Mouse (Mus musculus) embryonic facial prominence, embryonic 15.5 days (tissue): ENCODE measurements around the gene Cmtm6. TPM values are rescaled to one million over a fixed set of nuclear protein-coding genes. Genes with fewer than 3 reads are reported as not detected.

ENCODE experiments used
- ATAC-seq: fragments of 200-750 bp; cut with Nextera tagmentation; 2 replicates; pipeline ENCODE4 v1.8.0; 2017; ENCODE audit warnings: low read depth, moderate TSS enrichment; ENCODE audit not compliant: insufficient number of reproducible peaks, low FRiP score, low TSS enrichment
- H3K27ac ChIP-seq: fragments of 300-500 bp; sonication (generic); replicated peaks from 2 replicates; pipeline ENCODE4 v1.5.1; 2015; ENCODE audit warnings: mild to moderate bottlenecking, inconsistent platforms
- H3K27me3 ChIP-seq: fragments of 300-500 bp; sonication (generic); 2 replicates; pipeline ENCODE4 v1.6.1; 2015; ENCODE audit warnings: inconsistent platforms
- H3K36me3 ChIP-seq: fragments of 300-500 bp; sonication (generic); 2 replicates; pipeline ENCODE4 v1.6.1; 2015; ENCODE audit warnings: mild to moderate bottlenecking, inconsistent platforms
- H3K4me1 ChIP-seq: fragments of 300-500 bp; sonication (generic); 2 replicates; pipeline ENCODE4 v1.6.1; 2015; ENCODE audit warnings: inconsistent platforms
- H3K4me2 ChIP-seq: fragments of 300-500 bp; sonication (generic); replicated peaks from 2 replicates; pipeline ENCODE4 v1.6.1; 2015; ENCODE audit warnings: mild to moderate bottlenecking, inconsistent platforms
- H3K4me3 ChIP-seq: fragments of 300-500 bp; sonication (generic); replicated peaks from 2 replicates; pipeline ENCODE4 v1.5.1; 2015; ENCODE audit warnings: mild to moderate bottlenecking, inconsistent platforms
- H3K9ac ChIP-seq: fragments of 300-500 bp; sonication (generic); 2 replicates; pipeline ENCODE4 v1.6.1; 2015; ENCODE audit warnings: inconsistent platforms
- H3K9me3 ChIP-seq: fragments of 300-500 bp; sonication (generic); replicated peaks from 2 replicates; pipeline ENCODE4 v1.6.1; 2016; ENCODE audit warnings: inconsistent platforms
- WGBS: fragments of 180-500 bp; shearing (Covaris S2); methylation state at CpG from one replicate; pipeline ENCODE4 v1.1.7; 2015; 5-methylcytosine and 5-hydroxymethylcytosine counted together
- polyA plus RNA-seq: library from polyadenylated mRNA; unstranded; fragments of >200 nt; fragmentation: Nextera tagmentation; extraction: Ambion mirVana; gene quantifications from 2 replicates; pipeline ENCODE4 v1.2.1, GENCODE M21; 2015

Gene Cmtm6
- polyA plus RNA-seq, 1 experiment from 2014 or later: 46.9 TPM

- 0 out of 2 replicates have a peak, but pooled peaks cover 2% of the 10 kb centered on the region for H3K36me3 ChIP-seq
- no peaks in the 10 kb centered on the region for H3K9me3 ChIP-seq
- ATAC-seq: no peak
- H3K4me3 ChIP-seq: peak overlapping the region; percentile 91
- H3K9ac ChIP-seq: peak overlapping the region; percentile 83
- H3K27me3 ChIP-seq: no peaks in the 10 kb centered on the region
- H3K4me2 ChIP-seq: peak overlapping the region; percentile 65
- H3K4me1 ChIP-seq: peaks cover 35% of the 10 kb centered on the region
- H3K27ac ChIP-seq: peak overlapping the region; percentile 95
- WGBS: 56% methylated on average over 12 of the region's 12 CpGs
Observed at GRCm38 (mm10) chr9:114731871-114732682, 1.2 kb downstream of the Cmtm6 start.

- H3K4me2 ChIP-seq: no peak overlapping the region
- H3K27me3 ChIP-seq: no peaks in the 10 kb centered on the region
- H3K36me3 ChIP-seq: peaks cover 8% of the 10 kb centered on the region; the same call in 1 of the 2 replicates
- H3K4me3 ChIP-seq: no peak overlapping the region
- no peaks in the 10 kb centered on the region for H3K9me3 ChIP-seq
- WGBS: 86% methylated on average over 2 of the region's 2 CpGs
- H3K9ac ChIP-seq: no peak overlapping the region
- ATAC-seq: no peak
- peaks cover 38% of the 10 kb centered on the region for H3K4me1 ChIP-seq
- no peak overlapping the region for H3K27ac ChIP-seq
Observed at GRCm38 (mm10) chr9:114733238-114733637, 2.3 kb downstream of the Cmtm6 start.

- Histone ChIP-seq H3K4me1 (peaks cover 29% of the 10 kb centered on the region), H3K9ac (no peak overlapping the region), H3K27ac (peak overlapping the region; percentile 31), H3K27me3 (no peaks in the 10 kb centered on the region), H3K4me3 (no peak overlapping the region), H3K4me2 (no peak overlapping the region), H3K36me3 (peaks cover 17% of the 10 kb centered on the region), H3K9me3 (no peaks in the 10 kb centered on the region)
- ATAC-seq: no peak
- WGBS: 51% methylated on average over 11 of the region's 11 CpGs
Observed at GRCm38 (mm10) chr9:114736442-114736841, 5.5 kb downstream of the Cmtm6 start.

GRCm38 (mm10) chr9:114740336-114740735 lies 9.4 kb downstream of the Cmtm6 start:
- WGBS: 78% methylated on average over 9 of the region's 9 CpGs
- H3K36me3 ChIP-seq: peaks cover 21% of the 10 kb centered on the region
- H3K4me2 ChIP-seq: no peak overlapping the region
- H3K27me3 ChIP-seq: no peaks in the 10 kb centered on the region
- ATAC-seq: no peak
- no peak overlapping the region for H3K4me3 ChIP-seq
- H3K4me1 ChIP-seq: peaks cover 11% of the 10 kb centered on the region; the same call in 1 of the 2 replicates
- no peaks in the 10 kb centered on the region for H3K9me3 ChIP-seq
- H3K9ac ChIP-seq: no peak overlapping the region
- no peak overlapping the region for H3K27ac ChIP-seq

- Histone ChIP-seq H3K9me3 (no peaks in the 10 kb centered on the region), H3K27ac (no peak overlapping the region), H3K4me3 (no peak overlapping the region), H3K4me2 (no peak overlapping the region), H3K27me3 (no peaks in the 10 kb centered on the region), H3K36me3 (peaks cover 30% of the 10 kb centered on the region), H3K4me1 (no peaks in the 10 kb centered on the region), H3K9ac (no peak overlapping the region)
- ATAC-seq: no peak
- WGBS: 88% methylated on average over 2 of the region's 2 CpGs
Observed at GRCm38 (mm10) chr9:114742731-114743130, 11.8 kb downstream of the Cmtm6 start.

GRCm38 (mm10) chr9:114745163-114745562 lies 14.2 kb downstream of the Cmtm6 start:
- Histone ChIP-seq H3K27me3 (no peaks in the 10 kb centered on the region), H3K27ac (no peak overlapping the region), H3K4me3 (no peak overlapping the region), H3K4me2 (no peak overlapping the region), H3K36me3 (peaks cover 45% of the 10 kb centered on the region), H3K9me3 (no peaks in the 10 kb centered on the region), H3K4me1 (no peaks in the 10 kb centered on the region), H3K9ac (no peak overlapping the region)
- WGBS: 87% methylated on average over 4 of the region's 4 CpGs
- ATAC-seq: no peak

GRCm38 (mm10) chr9:114745654-114746053 lies 14.7 kb downstream of the Cmtm6 start:
- 68% methylated on average over 4 of the region's 4 CpGs for WGBS
- H3K9ac ChIP-seq: no peak overlapping the region
- H3K9me3 ChIP-seq: no peaks in the 10 kb centered on the region
- H3K4me1 ChIP-seq: no peaks in the 10 kb centered on the region
- no peak overlapping the region for H3K27ac ChIP-seq
- ATAC-seq: no peak
- no peak overlapping the region for H3K4me2 ChIP-seq
- peaks cover 44% of the 10 kb centered on the region for H3K36me3 ChIP-seq
- no peaks in the 10 kb centered on the region for H3K27me3 ChIP-seq
- no peak overlapping the region for H3K4me3 ChIP-seq

GRCm38 (mm10) chr9:114747012-114747411 lies 16.1 kb downstream of the Cmtm6 start:
- WGBS: 75% methylated on average over 10 of the region's 10 CpGs
- Histone ChIP-seq H3K4me1 (no peaks in the 10 kb centered on the region), H3K27ac (0 out of 2 replicates have a peak overlapping the region, but pooled peaks have one; percentile 4), H3K4me3 (no peak overlapping the region), H3K4me2 (no peak overlapping the region), H3K9me3 (no peaks in the 10 kb centered on the region), H3K9ac (no peak overlapping the region), H3K36me3 (peaks cover 41% of the 10 kb centered on the region), H3K27me3 (no peaks in the 10 kb centered on the region)
- no peak for ATAC-seq

GRCm38 (mm10) chr9:114747466-114747865 lies 16.6 kb downstream of the Cmtm6 start:
- no peaks in the 10 kb centered on the region for H3K27me3 ChIP-seq
- H3K27ac ChIP-seq: no peak overlapping the region
- ATAC-seq: no peak
- H3K36me3 ChIP-seq: peaks cover 41% of the 10 kb centered on the region
- no peak overlapping the region for H3K4me2 ChIP-seq
- H3K9ac ChIP-seq: no peak overlapping the region
- peaks cover 1% of the 10 kb centered on the region; the same call in 1 of the 2 replicates for H3K4me1 ChIP-seq
- H3K4me3 ChIP-seq: no peak overlapping the region
- 88% methylated on average over 12 of the region's 12 CpGs for WGBS
- no peaks in the 10 kb centered on the region for H3K9me3 ChIP-seq

GRCm38 (mm10) chr9:114751582-114751981 lies 20.7 kb downstream of the Cmtm6 start:
- Histone ChIP-seq H3K9ac (no peak overlapping the region), H3K36me3 (peaks cover 44% of the 10 kb centered on the region), H3K9me3 (no peaks in the 10 kb centered on the region), H3K4me2 (no peak overlapping the region), H3K4me1 (peaks cover 10% of the 10 kb centered on the region; the same call in 1 of the 2 replicates), H3K4me3 (no peak overlapping the region), H3K27ac (no peak overlapping the region), H3K27me3 (no peaks in the 10 kb centered on the region)
- no peak for ATAC-seq
- WGBS: 84% methylated on average over 3 of the region's 3 CpGs

- 76% methylated on average over 9 of the region's 9 CpGs for WGBS
- Histone ChIP-seq H3K4me2 (peak overlapping the region; percentile 73), H3K4me3 (peak overlapping the region; percentile 60; the same call in 1 of the 2 replicates)
Observed at GRCm38 (mm10) chr9:114752311-114752710, 21.4 kb downstream of the Cmtm6 start.

More at GRCm38 (mm10) chr9:114752311-114752710, 21.4 kb downstream of the Cmtm6 start:
- Histone ChIP-seq H3K9ac (no peak overlapping the region), H3K4me1 (peaks cover 10% of the 10 kb centered on the region; the same call in 1 of the 2 replicates), H3K27ac (peak overlapping the region; percentile 82; the same call in 1 of the 2 replicates), H3K27me3 (no peaks in the 10 kb centered on the region), H3K9me3 (no peaks in the 10 kb centered on the region), H3K36me3 (peaks cover 41% of the 10 kb centered on the region)
- ATAC-seq: no peak
